Comparison of ENCODE assay signal across 24 mouse cellular contexts in genomic region chr10:68528958-68529357, GRCm38 (mm10). TPM values are rescaled to one million over a fixed set of nuclear protein-coding genes. Genes with fewer than 3 reads are reported as not detected.
DNase-seq lines count a peak whose midpoint lies in the region; ATAC-seq and TF ChIP-seq lines count a peak whose summit lies in the region.
"Had no signal": no experiment of that assay in that cellular context is flagged by ENCODE, and none has a peak within 500 bp of the region (broad histone marks: within the 10 kb centered on the region; RNA-seq: fewer than 3 reads in every experiment).

No protein-coding gene starts in this region.

- H3K4me1 ChIP-seq in kidney, embryonic 15.5 days = peaks cover 9% of the 10 kb centered on the region
- H3K4me1 ChIP-seq in liver, postnatal 0 days (ENCODE audit: insufficient read depth) = peaks cover 4% of the 10 kb centered on the region
- no peaks in the 10 kb centered on the region; the same call in 1 of the 2 replicates for H3K4me1 ChIP-seq in liver, embryonic 11.5 days (replicated peaks; ENCODE audit: control insufficient read depth, insufficient read depth, low read length)
- H3K4me1 ChIP-seq in embryonic facial prominence, embryonic 13.5 days = peaks cover 19% of the 10 kb centered on the region
- H3K4me1 ChIP-seq: forebrain, embryonic 15.5 days; heart, embryonic 10.5 days had no signal

- H3K27me3 ChIP-seq in kidney, embryonic 15.5 days = no peaks in the 10 kb centered on the region
- no peaks in the 10 kb centered on the region for H3K27me3 ChIP-seq in liver, postnatal 0 days (ENCODE audit: insufficient read depth, low read length)
- no peaks in the 10 kb centered on the region for H3K27me3 ChIP-seq in liver, embryonic 11.5 days (replicated peaks; ENCODE audit: control insufficient read depth, insufficient read depth, low read length)
- no peaks in the 10 kb centered on the region for H3K27me3 ChIP-seq in embryonic facial prominence, embryonic 13.5 days
- H3K27me3 ChIP-seq: forebrain, embryonic 15.5 days; heart, embryonic 15.5 days had no signal

- TF ChIP-seq EP300 in liver, postnatal 0 days (IDR thresholded peaks at IDR 0.05; ENCODE audit: low read depth) = no peak

- H3K4me3 ChIP-seq in kidney, embryonic 15.5 days (replicated peaks) = no peak overlapping the region
- H3K4me3 ChIP-seq in liver, postnatal 0 days (ENCODE audit: low read depth, low read length) = no peak overlapping the region
- no peak overlapping the region for H3K4me3 ChIP-seq in liver, embryonic 11.5 days (ENCODE audit: low read depth, low read length)
- H3K4me3 ChIP-seq in embryonic facial prominence, embryonic 13.5 days = no peak overlapping the region
- H3K4me3 ChIP-seq: forebrain, embryonic 15.5 days; heart, embryonic 10.5 days; heart, embryonic 15.5 days; layer of hippocampus, adult 2 months; left cerebral cortex, adult 2 months had no signal

- no peak for ATAC-seq in kidney, embryonic 15.5 days (replicated peaks; ENCODE audit: low FRiP score)
- peak; percentile 26; the same call in 1 of the 2 replicates for ATAC-seq in liver, postnatal 0 days
- ATAC-seq in liver, embryonic 11.5 days (replicated peaks; ENCODE audit: low FRiP score) = no peak
- ATAC-seq in embryonic facial prominence, embryonic 13.5 days (ENCODE audit: insufficient number of reproducible peaks, insufficient read depth, low FRiP score, low TSS enrichment, low read depth) = no peak
- ATAC-seq: forebrain, embryonic 15.5 days; hindbrain, embryonic 16.5 days had no signal

- no peak for DNase-seq in kidney, postnatal 10 days
- DNase-seq in liver, postnatal 0 days = no peak
- no peak for DNase-seq in liver, embryonic 11.5 days (ENCODE audit: low spot score)
- DNase-seq in cerebellum, adult 18-20 months = no peak
- DNase-seq in left cerebral cortex, postnatal 4 days = no peak
- DNase-seq: adrenal gland, adult 2 months; adrenal gland, postnatal 36 days; B cell, adult 2 months; cerebellum, adult 2 months; cerebellum, postnatal 14 days; lung, adult 18-20 months; lung, postnatal 10 days; midbrain, embryonic 14.5 days; thymus, adult 2 months; thymus, postnatal 36 days had no signal

- no peak overlapping the region for H3K9ac ChIP-seq in kidney, embryonic 15.5 days
- H3K9ac ChIP-seq in liver, postnatal 0 days (replicated peaks) = no peak overlapping the region
- H3K9ac ChIP-seq in liver, embryonic 11.5 days (ENCODE audit: low read depth, low read length) = no peak overlapping the region
- no peak overlapping the region for H3K9ac ChIP-seq in embryonic facial prominence, embryonic 13.5 days
- H3K9ac ChIP-seq: forebrain, embryonic 15.5 days; heart, embryonic 15.5 days had no signal

- no peaks in the 10 kb centered on the region for H3K9me3 ChIP-seq in kidney, embryonic 15.5 days (replicated peaks)
- H3K9me3 ChIP-seq in liver, postnatal 0 days (ENCODE audit: low read length) = no peaks in the 10 kb centered on the region
- no peaks in the 10 kb centered on the region for H3K9me3 ChIP-seq in liver, embryonic 11.5 days (ENCODE audit: control insufficient read depth, low read length)
- H3K9me3 ChIP-seq in embryonic facial prominence, embryonic 13.5 days = no peaks in the 10 kb centered on the region
- H3K9me3 ChIP-seq: forebrain, embryonic 15.5 days; heart, embryonic 10.5 days; heart, embryonic 15.5 days had no signal

- no peak for TF ChIP-seq CTCF in liver, postnatal 0 days (IDR thresholded peaks at IDR 0.05; ENCODE audit: low read depth)

- H3K27ac ChIP-seq in kidney, embryonic 15.5 days = 0 out of 2 replicates have a peak overlapping the region, but pooled peaks have one; percentile 1
- peak overlapping the region; percentile 81 for H3K27ac ChIP-seq in liver, postnatal 0 days (ENCODE audit: low read depth)
- H3K27ac ChIP-seq in liver, embryonic 11.5 days (ENCODE audit: low read depth, low read length) = no peak overlapping the region
- H3K27ac ChIP-seq in embryonic facial prominence, embryonic 13.5 days = no peak overlapping the region
- H3K27ac ChIP-seq: forebrain, embryonic 15.5 days; heart, embryonic 10.5 days; heart, embryonic 15.5 days; layer of hippocampus, adult 2 months; left cerebral cortex, adult 2 months had no signal

- WGBS in kidney, embryonic 15.5 days = 19% methylated on average over 8 of the region's 8 CpGs
- 51% methylated on average over 8 of the region's 8 CpGs for WGBS in liver, postnatal 0 days (ENCODE audit: insufficient replicate concordance)
- whole genome bisulfite sequencing in liver, embryonic 11.5 days = 71% methylated on average over 8 of the region's 8 CpGs
- WGBS in embryonic facial prominence, embryonic 13.5 days = 10% methylated on average over 8 of the region's 8 CpGs

- H3K36me3 ChIP-seq in kidney, embryonic 15.5 days = no peaks in the 10 kb centered on the region
- no peaks in the 10 kb centered on the region for H3K36me3 ChIP-seq in liver, postnatal 0 days (replicated peaks; ENCODE audit: insufficient read depth, low read length)
- H3K36me3 ChIP-seq in liver, embryonic 11.5 days (ENCODE audit: control insufficient read depth, insufficient read depth, low read length) = no peaks in the 10 kb centered on the region
- no peaks in the 10 kb centered on the region for H3K36me3 ChIP-seq in embryonic facial prominence, embryonic 13.5 days
- H3K36me3 ChIP-seq: forebrain, embryonic 15.5 days; heart, embryonic 10.5 days; heart, embryonic 15.5 days had no signal

- intact Hi-C loops in left cerebral cortex, postnatal 4 days (cut with DNase I) = no loop called here

- H3K4me2 ChIP-seq in kidney, embryonic 15.5 days = no peak overlapping the region
- peak overlapping the region; percentile 43 for H3K4me2 ChIP-seq in liver, postnatal 0 days (ENCODE audit: low read depth, low read length)
- H3K4me2 ChIP-seq in liver, embryonic 11.5 days = no peak overlapping the region
- H3K4me2 ChIP-seq in embryonic facial prominence, embryonic 13.5 days = peak overlapping the region; percentile 14; the same call in 1 of the 2 replicates
- H3K4me2 ChIP-seq: forebrain, embryonic 15.5 days; heart, embryonic 15.5 days had no signal

RNA-seq across cellular contexts. Expression of gene Cabcoco1, which starts 12.7 kb away (rescaled TPM):
- polyA plus RNA-seq in kidney, embryonic 15.5 days (2015; fragmentation: Nextera tagmentation; extraction: Ambion mirVana) = 6.4 and 7.1 TPM in 2 replicates
- polyA plus RNA-seq in liver, postnatal 0 days (2015; fragmentation: Nextera tagmentation; extraction: Ambion mirVana) = 3.7 and 5.2 TPM in 2 replicates
- 0.58 and 1.1 TPM in 2 replicates for polyA plus RNA-seq in liver, embryonic 11.5 days (2014; fragmentation: Nextera tagmentation; extraction: Ambion mirVana)
- polyA plus RNA-seq in embryonic facial prominence, embryonic 13.5 days (2015; fragmentation: Nextera tagmentation; extraction: Ambion mirVana) = 1.1 and 2.1 TPM in 2 replicates
- 1 to 10 TPM in 1 of 2 experiments, under 1 TPM in 1; 0.80 to 1.7 TPM for total RNA-seq in left cerebral cortex, postnatal 4 days (2021)
- total RNA-seq: monocyte, adult 5-6 weeks had no signal

Comparison
In these comparisons a context has a peak if more than half of its experiments do, and no peak if none do; other contexts are left out.
1. H3K27ac ChIP-seq: peak in kidney, embryonic 15.5 days (single experiment) and liver, postnatal 0 days (single experiment); none in liver, embryonic 11.5 days (single experiment) and embryonic facial prominence, embryonic 13.5 days (single experiment).
2. H3K4me2 ChIP-seq: peak in liver, postnatal 0 days (single experiment) and embryonic facial prominence, embryonic 13.5 days (single experiment); none in kidney, embryonic 15.5 days (single experiment) and liver, embryonic 11.5 days (single experiment).